Mouse (Mus musculus): ENCODE data around the gene Vpreb3. TPM values are rescaled to one million over a fixed set of nuclear protein-coding genes. Genes with fewer than 3 reads are reported as not detected.

The Vpreb3 gene
- not detected for polyA plus RNA-seq (2014; fragmentation: Illumina TruSeq; extraction: RNeasy Lipid Tissue Mini Kit (QIAGEN cat#74804); ENCODE audit: low replicate concordance)

DNA sequence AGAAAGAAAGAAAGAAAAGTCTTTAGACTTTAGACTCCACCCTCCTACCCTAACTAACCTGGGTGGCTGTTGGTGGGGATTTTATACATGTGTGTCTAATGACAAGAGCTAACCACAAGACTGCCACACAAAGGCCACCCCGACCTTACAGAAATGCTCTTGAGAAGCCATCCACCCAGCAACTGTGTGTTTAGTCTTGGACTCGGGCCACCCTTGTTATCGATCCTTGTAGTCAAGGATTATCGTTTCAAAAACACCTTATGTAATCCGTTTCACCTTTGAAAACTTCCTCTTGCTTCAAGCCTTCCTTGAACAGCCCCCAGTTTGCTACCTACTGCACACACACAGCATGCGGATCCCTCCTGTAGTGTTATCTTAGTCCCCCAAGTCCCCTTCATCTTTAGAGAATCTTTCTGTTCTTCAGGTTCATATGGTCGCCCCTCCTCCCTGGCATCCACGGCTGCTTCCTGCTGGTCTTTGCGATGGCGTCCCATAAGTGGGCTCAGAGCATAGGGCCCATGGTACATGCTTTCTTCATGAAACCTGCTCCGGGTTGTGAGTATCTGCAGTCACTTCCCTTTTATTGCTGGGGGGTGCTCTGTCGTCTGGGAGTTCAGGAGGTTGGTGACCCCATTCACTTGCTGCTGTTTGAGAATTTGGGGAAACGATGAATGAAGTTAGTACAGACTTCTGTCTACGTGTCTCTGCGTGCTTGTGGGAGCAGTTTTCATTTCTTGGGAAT is at the start of gene Vpreb3:
Vpreb3 (plus strand) TSS at position 322 of the 742 bp plus-strand sequence.

DNA sequence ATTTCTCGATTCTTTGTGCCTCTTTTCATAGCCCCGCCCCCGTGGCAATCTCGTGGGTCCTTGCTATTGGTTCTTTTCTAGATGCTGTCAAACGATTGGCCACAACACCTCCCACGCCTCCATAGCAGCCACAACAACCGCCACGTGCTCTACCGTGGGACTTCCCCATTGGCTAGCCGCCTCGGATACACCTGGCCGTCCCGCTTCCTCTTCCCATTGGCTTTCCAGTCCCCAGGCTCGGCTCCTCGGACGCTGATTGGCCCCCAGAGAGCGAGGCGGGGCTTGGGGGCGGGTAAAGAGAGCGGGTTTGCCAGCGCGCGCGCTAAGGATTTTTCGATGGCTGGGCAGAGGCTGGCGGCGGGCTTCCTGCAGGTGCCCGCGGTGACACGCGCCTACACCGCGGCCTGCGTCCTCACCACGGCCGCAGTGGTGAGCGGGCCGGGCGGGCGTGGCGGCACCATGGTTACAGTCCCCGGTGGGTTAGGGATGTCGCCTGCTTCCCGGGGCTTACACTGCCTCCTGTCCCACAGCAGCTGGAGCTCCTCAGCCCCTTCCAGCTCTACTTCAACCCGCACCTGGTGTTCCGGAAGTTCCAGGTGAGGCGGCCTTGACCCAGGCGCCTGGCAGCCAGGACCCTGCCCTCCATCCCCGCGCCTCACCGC is 49.6 kb upstream of the Vpreb3 start, which contains the start of gene Derl3:
Derl3 (plus strand) TSS at position 325 of the 662 bp plus-strand sequence.

DNA sequence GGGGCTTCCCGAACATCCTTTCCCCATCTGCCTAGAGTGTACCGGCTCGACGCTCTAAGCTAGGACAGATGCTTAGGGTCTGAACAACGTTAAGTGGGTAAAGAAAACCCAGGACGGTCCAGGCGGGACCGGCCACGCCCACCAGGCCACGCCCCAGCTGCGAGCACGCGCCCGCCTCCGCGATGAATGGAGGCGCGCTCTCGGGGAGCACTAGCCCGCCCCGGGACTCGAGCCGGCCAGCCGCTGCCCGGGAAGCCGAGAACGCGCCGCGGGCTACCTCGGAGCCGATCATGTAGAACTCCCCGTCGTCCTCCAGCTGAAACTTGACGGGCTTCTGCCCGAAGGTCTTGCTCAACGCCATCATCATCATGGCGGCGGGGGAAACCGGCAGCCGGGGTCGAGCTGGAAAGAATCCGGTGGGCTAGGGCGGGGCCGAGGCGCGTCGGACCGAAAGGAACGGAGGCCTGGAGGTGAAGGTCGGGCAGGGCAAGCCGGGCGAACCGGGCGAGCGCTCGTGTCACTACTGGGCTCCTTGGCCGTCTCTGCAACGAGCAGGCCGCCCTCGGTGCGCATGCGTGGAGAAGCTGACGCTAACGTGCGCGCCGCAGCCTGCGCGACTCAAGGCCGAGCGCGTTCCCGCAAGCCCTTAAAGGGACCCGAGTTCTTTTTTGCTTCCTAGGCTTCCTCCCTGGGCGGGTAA is 21.7 kb upstream of the Vpreb3 start, which contains the start of gene Smarcb1:
Smarcb1 (minus strand) TSS at position 592 of the 700 bp plus-strand sequence.

DNA sequence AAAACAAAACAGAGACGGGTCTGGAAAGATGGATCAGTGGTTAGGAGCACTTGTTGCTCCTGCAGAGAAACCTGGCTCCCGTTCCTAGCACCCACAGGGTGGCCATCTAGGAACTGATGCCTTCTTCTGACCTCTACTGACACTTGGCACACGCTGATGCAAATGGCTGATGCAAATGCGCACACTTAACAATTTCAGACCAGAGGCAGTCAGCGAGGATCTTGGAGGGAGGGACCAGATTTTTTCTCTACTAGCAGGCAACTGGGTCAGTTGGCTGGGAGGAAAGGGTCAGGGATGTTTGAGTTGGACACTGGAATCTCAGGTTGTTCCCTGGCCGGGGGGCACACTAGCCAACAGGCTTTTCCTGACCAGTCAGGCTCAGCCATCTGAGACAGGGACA is 10.0 kb upstream of the Vpreb3 start, which contains the start of gene Chchd10:
Chchd10 (plus strand) TSS at position 240 of the 400 bp plus-strand sequence.

DNA sequence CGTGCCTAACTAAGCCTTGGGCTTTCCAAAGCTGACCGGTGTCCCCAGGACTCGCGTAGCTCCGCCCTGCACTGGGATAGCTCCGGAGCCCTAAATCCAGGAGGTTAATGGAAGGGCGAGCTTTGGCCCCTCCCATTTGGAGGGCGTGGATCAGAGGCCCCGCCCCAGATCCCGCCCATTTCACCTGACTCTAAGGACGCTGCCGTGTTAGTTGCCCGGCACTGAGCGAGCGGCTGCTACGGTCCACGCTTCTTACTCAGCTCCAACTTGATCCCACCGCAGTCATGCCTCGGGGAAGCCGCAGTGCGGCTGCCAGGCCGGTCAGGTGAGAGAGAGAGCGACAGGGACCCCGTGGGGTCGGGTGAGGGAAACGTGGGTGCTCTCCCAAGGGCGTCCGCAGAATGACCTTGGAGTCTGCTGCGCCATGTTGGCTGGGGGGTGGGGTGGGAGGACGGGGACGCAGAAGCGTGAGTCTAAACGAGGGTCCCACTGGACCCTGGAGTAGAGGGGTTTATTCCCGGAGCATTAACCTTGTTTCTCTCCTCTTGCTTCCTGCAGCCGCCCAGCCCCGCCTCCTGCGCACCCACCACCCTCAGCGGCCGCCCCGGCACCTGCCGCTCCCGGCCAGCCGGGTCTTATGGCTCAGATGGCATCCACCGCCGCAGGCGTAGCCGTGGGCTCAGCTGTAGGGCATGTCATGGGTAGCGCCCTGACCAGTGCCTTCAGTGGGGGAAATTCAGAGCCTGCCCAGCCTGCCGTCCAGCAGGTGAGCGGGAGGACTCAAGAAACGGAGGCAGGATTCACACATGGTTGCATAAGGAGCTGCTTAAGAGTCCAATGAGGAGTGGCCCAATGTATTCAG is 6.9 kb upstream of the Vpreb3 start, which contains the start of gene Mmp11:
Mmp11 (minus strand) TSS at position 817 of the 862 bp plus-strand sequence.

DNA sequence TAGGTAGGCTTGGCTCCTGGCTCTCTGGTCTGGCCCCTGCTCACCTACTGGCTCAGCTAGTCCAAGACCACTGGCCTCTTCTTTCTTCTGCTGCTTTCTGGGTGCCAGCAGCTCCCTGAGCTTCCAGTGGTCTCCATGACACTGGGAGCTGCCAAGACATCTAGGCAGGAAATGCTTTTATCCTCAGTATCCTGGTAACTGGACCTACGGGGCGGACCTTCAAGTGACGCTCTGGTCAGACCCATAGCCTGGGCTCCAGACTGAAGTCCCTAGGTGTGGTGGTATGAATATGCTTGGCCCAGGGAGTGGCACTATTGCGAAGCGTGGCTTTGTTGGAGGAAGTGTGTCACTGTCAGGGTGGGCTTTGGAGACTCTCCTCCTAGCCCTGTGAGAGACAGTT is 2.3 kb upstream of the Vpreb3 start, which contains the start of gene Gm867:
Gm867 (minus strand) TSS at position 153 of the 400 bp plus-strand sequence.

DNA sequence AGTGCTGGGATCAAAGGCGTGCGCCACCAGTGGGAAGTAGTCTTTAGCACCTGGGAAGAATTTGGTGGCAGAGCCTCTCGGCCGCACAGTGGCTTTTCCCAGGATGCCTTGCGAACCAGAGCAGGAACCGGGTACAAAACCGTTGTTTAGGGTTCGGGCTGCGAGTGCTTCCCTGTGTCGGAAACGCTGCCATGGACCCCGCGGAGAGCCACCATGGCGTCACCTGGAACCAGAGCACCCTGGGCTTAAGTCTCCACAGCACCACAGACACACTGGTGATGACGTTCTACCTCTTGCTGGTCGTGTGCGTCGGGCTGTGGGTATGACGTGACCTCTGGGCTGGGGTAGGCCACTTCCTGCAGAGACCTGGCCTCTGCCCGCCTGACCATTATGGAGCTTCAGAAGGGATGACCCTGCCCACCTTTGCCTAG is 11.5 kb downstream of the Vpreb3 start, which contains the start of gene Gm5134:
Gm5134 (plus strand) TSS at position 134 of the 431 bp plus-strand sequence.

Other genes starting within 250 kb of the Vpreb3 start
- gene Cabin1, start 178.7 kb upstream of the Vpreb3 start, polyA plus RNA-seq (2014; fragmentation: Illumina TruSeq; extraction: RNeasy Lipid Tissue Mini Kit (QIAGEN cat#74804); ENCODE audit: low replicate concordance), result 2.5 TPM
- 2.4 TPM for gene Ddt, start 169.6 kb upstream of the Vpreb3 start, polyA plus RNA-seq (2014; fragmentation: Illumina TruSeq; extraction: RNeasy Lipid Tissue Mini Kit (QIAGEN cat#74804); ENCODE audit: low replicate concordance)
- gene Gm20441, start 162.1 kb upstream of the Vpreb3 start, polyA plus RNA-seq (2014; fragmentation: Illumina TruSeq; extraction: RNeasy Lipid Tissue Mini Kit (QIAGEN cat#74804); ENCODE audit: low replicate concordance), result not detected
- gene Gstt3, start 161.6 kb upstream of the Vpreb3 start, polyA plus RNA-seq (2014; fragmentation: Illumina TruSeq; extraction: RNeasy Lipid Tissue Mini Kit (QIAGEN cat#74804); ENCODE audit: low replicate concordance), result 36.7 TPM
- 10.8 TPM for gene Gstt1, start 144.5 kb upstream of the Vpreb3 start, polyA plus RNA-seq (2014; fragmentation: Illumina TruSeq; extraction: RNeasy Lipid Tissue Mini Kit (QIAGEN cat#74804); ENCODE audit: low replicate concordance)
- gene Gstt4, start 120.5 kb upstream of the Vpreb3 start, polyA plus RNA-seq (2014; fragmentation: Illumina TruSeq; extraction: RNeasy Lipid Tissue Mini Kit (QIAGEN cat#74804); ENCODE audit: low replicate concordance), result not detected
- gene Gstt2, start 105.6 kb upstream of the Vpreb3 start, polyA plus RNA-seq (2014; fragmentation: Illumina TruSeq; extraction: RNeasy Lipid Tissue Mini Kit (QIAGEN cat#74804); ENCODE audit: low replicate concordance), result 5.7 TPM
- gene Mif, start 82.8 kb upstream of the Vpreb3 start, polyA plus RNA-seq (2014; fragmentation: Illumina TruSeq; extraction: RNeasy Lipid Tissue Mini Kit (QIAGEN cat#74804); ENCODE audit: low replicate concordance), result not detected
- gene Derl3, start 49.6 kb upstream of the Vpreb3 start, polyA plus RNA-seq (2014; fragmentation: Illumina TruSeq; extraction: RNeasy Lipid Tissue Mini Kit (QIAGEN cat#74804); ENCODE audit: low replicate concordance), result not detected
- 7.2 TPM for gene Smarcb1, start 21.4 kb upstream of the Vpreb3 start, polyA plus RNA-seq (2014; fragmentation: Illumina TruSeq; extraction: RNeasy Lipid Tissue Mini Kit (QIAGEN cat#74804); ENCODE audit: low replicate concordance)
- gene Chchd10, start 9.9 kb upstream of the Vpreb3 start, polyA plus RNA-seq (2014; fragmentation: Illumina TruSeq; extraction: RNeasy Lipid Tissue Mini Kit (QIAGEN cat#74804); ENCODE audit: low replicate concordance), result 23.9 TPM
- gene Mmp11, start 6.6 kb upstream of the Vpreb3 start, polyA plus RNA-seq (2014; fragmentation: Illumina TruSeq; extraction: RNeasy Lipid Tissue Mini Kit (QIAGEN cat#74804); ENCODE audit: low replicate concordance), result not detected
- not detected for gene Gm867, start 2.4 kb upstream of the Vpreb3 start, polyA plus RNA-seq (2014; fragmentation: Illumina TruSeq; extraction: RNeasy Lipid Tissue Mini Kit (QIAGEN cat#74804); ENCODE audit: low replicate concordance)
- not detected for gene Gm5134, start 11.5 kb downstream of the Vpreb3 start, polyA plus RNA-seq (2014; fragmentation: Illumina TruSeq; extraction: RNeasy Lipid Tissue Mini Kit (QIAGEN cat#74804); ENCODE audit: low replicate concordance)
- gene Zfp280b, start 89.6 kb downstream of the Vpreb3 start, polyA plus RNA-seq (2014; fragmentation: Illumina TruSeq; extraction: RNeasy Lipid Tissue Mini Kit (QIAGEN cat#74804); ENCODE audit: low replicate concordance), result 10.7 TPM
- 44.6 TPM for gene Slc5a4b, start 167.9 kb downstream of the Vpreb3 start, polyA plus RNA-seq (2014; fragmentation: Illumina TruSeq; extraction: RNeasy Lipid Tissue Mini Kit (QIAGEN cat#74804); ENCODE audit: low replicate concordance)
- 40.7 TPM for gene Slc5a4a, start 204.4 kb downstream of the Vpreb3 start, polyA plus RNA-seq (2014; fragmentation: Illumina TruSeq; extraction: RNeasy Lipid Tissue Mini Kit (QIAGEN cat#74804); ENCODE audit: low replicate concordance)

All from small intestine, adult 10 weeks (tissue).